1 mouse cellular context compared by ENCODE assay signal in genomic region chr17:45457487-45457886, GRCm38 (mm10).
TF ChIP-seq lines count a peak whose summit lies in the region.

No protein-coding gene starts in this region.

TF ChIP-seq in MEL, 35 proteins besides CTCF, POLR2A, EP300 and RAD21:
- no peak for TF ChIP-seq MAZ (IDR thresholded peaks at IDR 0.05; ENCODE audit: low read depth, low read length)
- TF ChIP-seq HCFC1 (IDR thresholded peaks at IDR 0.05; ENCODE audit: low read depth, low read length) = no peak
- no peak for TF ChIP-seq NRF1 (IDR thresholded peaks at IDR 0.05; ENCODE audit: insufficient read depth, low read depth, low read length, poor library complexity, severe bottlenecking)
- no peak for TF ChIP-seq POLR2AphosphoS5 (IDR thresholded peaks at IDR 0.05; ENCODE audit: borderline replicate concordance, low read depth, low read length)
- TF ChIP-seq USF1 (IDR thresholded peaks at IDR 0.05; ENCODE audit: low read depth, low read length) = no peak
- TF ChIP-seq ELF1 (IDR thresholded peaks at IDR 0.05; ENCODE audit: low read depth, low read length) = no peak
- TF ChIP-seq USF2 (IDR thresholded peaks at IDR 0.05; ENCODE audit: borderline replicate concordance in 1 of 2, insufficient read depth in 1 of 2, low read depth in 1 of 2, low read length in 2 of 2) = no peak
- TF ChIP-seq MEF2A (IDR thresholded peaks at IDR 0.05; ENCODE audit: extremely low read depth, insufficient replicate concordance, low read depth, low read length, poor library complexity, severe bottlenecking) = no peak
- no peak for TF ChIP-seq CHD2 (IDR thresholded peaks at IDR 0.05; ENCODE audit: low read length)
- TF ChIP-seq NELFE (IDR thresholded peaks at IDR 0.05; ENCODE audit: low read depth, low read length) = no peak
- no peak for TF ChIP-seq CHD1 (IDR thresholded peaks at IDR 0.05; ENCODE audit: low read depth, low read length)
- TF ChIP-seq TCF12 (IDR thresholded peaks at IDR 0.05; ENCODE audit: low read depth, low read length) = no peak
- TF ChIP-seq JUND (IDR thresholded peaks at IDR 0.05; ENCODE audit: low read depth, low read length) = no peak
- TF ChIP-seq MYC (IDR thresholded peaks at IDR 0.05; ENCODE audit: low read depth, low read length) = no peak
- no peak for TF ChIP-seq TBP (IDR thresholded peaks at IDR 0.05; ENCODE audit: low read depth, low read length)
- TF ChIP-seq MAFK (IDR thresholded peaks at IDR 0.05; ENCODE audit: borderline replicate concordance, low read depth, low read length) = no peak
- no peak for TF ChIP-seq SIN3A (IDR thresholded peaks at IDR 0.05; ENCODE audit: low read length)
- no peak for TF ChIP-seq KAT2A (conservative IDR thresholded peaks at IDR 0.05; ENCODE audit: low read depth, low read length)
- no peak for TF ChIP-seq RCOR1 (IDR thresholded peaks at IDR 0.05; ENCODE audit: low read depth, low read length)
